Mouse (Mus musculus) cerebellum, adult 18-20 months (tissue): Measurements from ENCODE around the gene Cdk6.
"Not testable (repeated sequence)": the region's sequence is repeated elsewhere in the genome, so short reads cannot be mapped to it uniquely, and the experiment has no call there.

Source experiments
- DNase-seq, 2 experiments: peaks; one replicate each; pipeline ENCODE4 v3.0.0; 2021

The Cdk6 gene

GRCm38 (mm10) chr5:3345540-3345939, 4.3 kb downstream of the Cdk6 start:
- DNase-seq, result not testable (repeated sequence)

- DNase-seq, result not testable (repeated sequence)
Measured at GRCm38 (mm10) chr5:3349393-3349792, 8.1 kb downstream of the Cdk6 start.

- DNase-seq, result not testable (repeated sequence)
Measured at GRCm38 (mm10) chr5:3351836-3352235, 10.6 kb downstream of the Cdk6 start.

- DNase-seq, result no peak
Measured at GRCm38 (mm10) chr5:3352314-3352713, 11.0 kb downstream of the Cdk6 start.

- DNase-seq, result no peak
Measured at GRCm38 (mm10) chr5:3352827-3353226, 11.5 kb downstream of the Cdk6 start.

GRCm38 (mm10) chr5:3354307-3354706, 13.0 kb downstream of the Cdk6 start:
- no peak for DNase-seq

- DNase-seq, result no peak
Measured at GRCm38 (mm10) chr5:3355032-3355536, 13.8 kb downstream of the Cdk6 start.

- DNase-seq, result no peak
Measured at GRCm38 (mm10) chr5:3355560-3356260, 14.4 kb downstream of the Cdk6 start.

GRCm38 (mm10) chr5:3356261-3356778, 15.0 kb downstream of the Cdk6 start:
- DNase-seq, result no peak

- DNase-seq, result no peak
Measured at GRCm38 (mm10) chr5:3357496-3357895, 16.2 kb downstream of the Cdk6 start.

- no peak for DNase-seq
Measured at GRCm38 (mm10) chr5:3358687-3359520, 17.6 kb downstream of the Cdk6 start.

GRCm38 (mm10) chr5:3359914-3360313, 18.6 kb downstream of the Cdk6 start:
- no peak for DNase-seq

- DNase-seq, result no peak
Measured at GRCm38 (mm10) chr5:3361252-3361651, 20.0 kb downstream of the Cdk6 start.

- no peak for DNase-seq
Measured at GRCm38 (mm10) chr5:3362111-3362510, 20.8 kb downstream of the Cdk6 start.

GRCm38 (mm10) chr5:3363036-3363983, 22.0 kb downstream of the Cdk6 start:
- no peak for DNase-seq

- no peak for DNase-seq
Measured at GRCm38 (mm10) chr5:3367045-3367444, 25.8 kb downstream of the Cdk6 start.

GRCm38 (mm10) chr5:3369317-3369716, 28.0 kb downstream of the Cdk6 start:
- DNase-seq, result no peak

- DNase-seq, result no peak
Measured at GRCm38 (mm10) chr5:3371212-3371611, 29.9 kb downstream of the Cdk6 start.

GRCm38 (mm10) chr5:3373170-3373569, 31.9 kb downstream of the Cdk6 start:
- no peak for DNase-seq

- no peak for DNase-seq
Measured at GRCm38 (mm10) chr5:3374763-3375162, 33.5 kb downstream of the Cdk6 start.

- DNase-seq, result no peak
Measured at GRCm38 (mm10) chr5:3376167-3376566, 34.9 kb downstream of the Cdk6 start.

- DNase-seq, result no peak
Measured at GRCm38 (mm10) chr5:3379252-3379651, 38.0 kb downstream of the Cdk6 start.
